Mouse (Mus musculus) myocyte (in vitro differentiated cells): ENCODE data around the gene Cd2bp2.

Source experiments
- CEBPB ChIP-seq: IDR thresholded peaks from 2 replicates; pipeline ENCODE4 v1.6.1; 2011; ENCODE audit warnings: mild to moderate bottlenecking, moderate library complexity; ENCODE audit not compliant: poor library complexity, insufficient read depth, severe bottlenecking
- E2F4 ChIP-seq: IDR thresholded peaks from one replicate; pipeline ENCODE4 v1.6.1; 2011; ENCODE audit warnings: mild to moderate bottlenecking, control low read depth, moderate library complexity; ENCODE audit not compliant: insufficient read depth
- MAX ChIP-seq: IDR thresholded peaks from one replicate; pipeline ENCODE4 v1.6.1; 2011; ENCODE audit warnings: low read depth, mild to moderate bottlenecking, control low read depth
- MYOG ChIP-seq, 3 experiments: IDR thresholded peaks; one replicate each; pipeline ENCODE4 v1.6.1; 2011; ENCODE audit warnings: control low read depth in 2 of 3, low read depth in 2 of 3, mild to moderate bottlenecking in 2 of 3; ENCODE audit not compliant: insufficient read length in 2 of 3, control insufficient read depth in 1 of 3, insufficient read depth in 1 of 3
- POLR2A ChIP-seq: IDR thresholded peaks from one replicate; pipeline ENCODE4 v1.6.1; 2011; ENCODE audit warnings: low read depth, mild to moderate bottlenecking, control low read depth, moderate library complexity; ENCODE audit not compliant: insufficient read length
- POLR2AphosphoS2 ChIP-seq: IDR thresholded peaks from one replicate; pipeline ENCODE4 v1.6.1; 2011; ENCODE audit warnings: low read depth, control low read depth; ENCODE audit not compliant: insufficient read length
- REST ChIP-seq: IDR thresholded peaks from one replicate; pipeline ENCODE4 v1.6.1; 2011; ENCODE audit warnings: mild to moderate bottlenecking, control low read depth, moderate library complexity; ENCODE audit not compliant: insufficient read depth, insufficient read length
- SRF ChIP-seq: IDR thresholded peaks from one replicate; pipeline ENCODE4 v1.6.1; 2011; ENCODE audit warnings: low read depth; ENCODE audit not compliant: control insufficient read depth, insufficient read length
- TCF12 ChIP-seq: IDR thresholded peaks from one replicate; pipeline ENCODE4 v1.6.1; 2011; ENCODE audit warnings: mild to moderate bottlenecking, control low read depth; ENCODE audit not compliant: poor library complexity, insufficient read depth, severe bottlenecking
- USF1 ChIP-seq: IDR thresholded peaks from one replicate; pipeline ENCODE4 v1.6.1; 2011; ENCODE audit warnings: low read depth, mild to moderate bottlenecking, control low read depth, moderate library complexity

DNA sequence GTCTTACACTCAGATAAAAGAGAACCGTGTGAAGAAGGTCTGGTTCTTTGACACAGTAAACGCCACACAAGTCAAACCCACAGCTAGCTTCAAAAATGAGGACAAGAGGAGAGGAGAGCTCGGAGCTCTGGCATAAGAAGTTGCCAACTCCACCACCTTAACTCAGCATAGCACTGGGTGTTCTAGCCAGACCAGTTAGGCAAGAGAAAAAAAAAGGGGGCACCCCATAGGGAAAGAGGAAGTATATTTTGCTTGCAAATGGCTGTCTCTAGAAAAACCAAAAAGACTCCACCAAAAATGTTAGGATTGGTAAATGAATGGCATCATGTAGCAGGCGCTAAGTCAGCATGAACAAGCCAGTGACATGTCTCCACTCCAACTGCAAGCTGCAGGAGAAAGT, 31.8 kb downstream of the Cd2bp2 start:
- TF ChIP-seq POLR2AphosphoS2 (no peak), USF1 (no peak), POLR2A (no peak), MAX (no peak), MYOG (IDR thresholded peaks at IDR 0.05; ENCODE audit: control insufficient read depth in 1 of 3, insufficient read depth in 1 of 3, insufficient read length in 2 of 3, low read depth in 2 of 3) (no peak), REST (no peak), TCF12 (no peak), CEBPB (no peak), SRF (no peak), E2F4 (no peak)
